Mouse (Mus musculus): Measurements from ENCODE around the gene Atp13a4. TPM values are rescaled to one million over a fixed set of nuclear protein-coding genes. Genes with fewer than 3 reads are reported as not detected.

The Atp13a4 gene
- 0.14 TPM in 1 of 2 replicates, not detected in the other for polyA plus RNA-seq (2016; fragmentation: Nextera tagmentation; extraction: Ambion mirVana)

DNA sequence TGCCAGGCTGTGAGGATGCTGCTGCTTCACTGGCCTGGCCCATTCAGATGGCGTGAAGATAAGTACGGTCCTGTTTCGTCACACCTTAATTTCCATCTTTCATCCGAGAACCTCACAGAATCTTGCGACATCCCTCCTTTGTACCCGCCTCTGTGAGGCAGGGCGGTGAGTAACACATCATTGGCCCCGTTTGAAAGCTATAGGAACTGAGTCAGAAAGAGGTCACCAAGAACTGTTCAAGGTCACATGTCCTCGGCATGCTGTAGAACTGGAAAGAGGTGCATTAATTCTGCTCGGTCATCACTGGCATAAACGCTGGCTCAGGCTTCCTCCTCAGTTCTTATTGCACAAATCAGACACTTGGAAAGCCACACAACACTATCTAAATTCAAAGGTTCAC lies at the start of gene Atp13a4:
Gene Atp13a4 (minus strand): TSS at position 36 of the 400 bp plus-strand sequence.
- Histone ChIP-seq H3K4me2 (replicated peaks) (no peak within 1 kb of the TSS), H3K36me3 (no peaks in the 10 kb centered on the region), H3K4me1 (no peaks in the 10 kb centered on the region), H3K27me3 (no peaks in the 10 kb centered on the region), H3K27ac (no peak within 1 kb of the TSS), H3K4me3 (no peak within 1 kb of the TSS), H3K9me3 (no peaks in the 10 kb centered on the region), H3K9ac (no peak within 1 kb of the TSS)
- ATAC-seq (ENCODE audit: insufficient number of reproducible peaks, insufficient read depth, low FRiP score, low TSS enrichment), result no peak
- 82% methylated on average over 11 of the region's 11 CpGs for WGBS

DNA sequence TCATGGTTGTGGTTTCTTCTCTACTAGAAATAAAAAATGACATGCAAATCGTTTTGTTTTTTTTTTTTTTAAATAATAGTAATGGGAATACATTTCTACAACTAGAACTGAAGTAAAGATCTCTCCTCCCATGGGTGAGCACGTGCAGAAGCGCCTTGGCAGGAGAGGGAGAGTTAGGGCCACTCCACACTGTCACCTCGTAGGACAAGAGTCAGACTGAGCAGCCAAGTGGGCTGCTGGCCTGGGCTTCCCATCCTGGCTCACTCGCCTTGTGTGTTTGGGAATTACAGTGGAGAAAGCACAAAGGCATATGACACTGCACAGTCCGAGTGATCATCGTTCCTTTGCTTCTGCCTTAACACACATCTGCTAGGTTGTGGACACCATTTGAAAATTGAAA lies 47.5 kb upstream of the Atp13a4 start:
- no peaks in the 10 kb centered on the region for H3K4me1 ChIP-seq
- peaks cover 42% of the 10 kb centered on the region for H3K36me3 ChIP-seq
- ATAC-seq (ENCODE audit: insufficient number of reproducible peaks, insufficient read depth, low FRiP score, low TSS enrichment), result no peak
- H3K27me3 ChIP-seq, result no peaks in the 10 kb centered on the region
- no peak overlapping the region for H3K27ac ChIP-seq
- 80% methylated on average over 7 of the region's 7 CpGs for WGBS
- H3K9me3 ChIP-seq, result no peaks in the 10 kb centered on the region
- H3K4me2 ChIP-seq (replicated peaks), result no peak overlapping the region
- H3K4me3 ChIP-seq, result no peak overlapping the region
- H3K9ac ChIP-seq, result no peak overlapping the region

DNA sequence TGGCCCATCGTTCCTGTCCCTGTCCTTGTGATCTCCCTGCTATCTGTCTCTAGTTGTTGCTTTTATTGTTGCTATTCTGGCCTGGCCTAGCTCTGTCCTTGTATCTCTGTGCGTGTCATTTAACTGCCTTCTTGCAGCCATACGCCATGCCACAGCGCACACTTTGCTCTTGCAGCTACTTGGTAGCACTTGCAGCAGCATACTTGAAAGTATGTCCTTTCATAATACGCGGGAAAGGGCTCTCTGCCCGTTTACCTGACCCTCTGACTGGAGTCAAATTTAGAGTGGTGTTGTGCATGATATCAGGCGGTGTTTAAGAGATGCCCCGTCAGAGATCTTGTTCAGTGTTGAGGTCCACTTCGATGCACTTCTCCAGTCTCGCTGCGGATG lies 35.1 kb upstream of the Atp13a4 start:
- H3K9ac ChIP-seq, result peak overlapping the region; percentile 91
- H3K27ac ChIP-seq, result no peak overlapping the region

DNA sequence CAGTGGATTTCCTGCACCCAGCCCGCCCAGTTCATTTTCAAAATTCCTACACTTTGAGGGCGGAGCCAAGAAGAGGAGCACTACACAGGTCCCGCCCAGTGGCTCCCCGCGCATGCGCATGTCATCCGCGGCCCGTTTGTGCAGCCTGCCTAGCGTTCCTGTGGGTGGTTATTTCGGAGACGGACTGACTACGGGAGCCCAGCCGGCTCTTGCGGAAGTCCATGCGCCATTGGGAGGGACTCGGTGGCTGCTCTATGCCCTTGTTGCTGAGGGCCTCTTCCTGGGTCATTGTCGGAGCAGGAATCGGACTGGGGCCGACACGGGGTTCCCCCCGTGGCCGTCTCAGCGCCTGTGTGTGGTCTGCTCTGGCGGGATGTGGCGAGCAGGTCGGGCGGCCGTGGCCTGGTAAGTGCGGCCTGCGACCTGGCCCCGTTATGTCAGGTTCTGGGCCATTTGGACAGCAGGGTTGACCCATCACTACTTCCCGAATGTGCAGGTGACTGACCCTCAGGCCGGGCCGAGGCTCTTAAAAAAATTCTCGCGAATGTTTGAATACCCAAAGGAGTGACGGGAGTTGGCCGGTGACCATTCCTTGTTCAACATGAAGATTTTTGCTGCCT lies 34.6 kb upstream of the Atp13a4 start, which contains the start of gene Opa1:
Gene Opa1 (plus strand): TSS at position 168 of the 620 bp plus-strand sequence.
- H3K9me3 ChIP-seq, result no peaks in the 10 kb centered on the region
- H3K27me3 ChIP-seq, result no peaks in the 10 kb centered on the region
- peaks cover 7% of the 10 kb centered on the region for H3K4me1 ChIP-seq
- no peak within 1 kb of the TSS for H3K27ac ChIP-seq
- ATAC-seq (ENCODE audit: insufficient number of reproducible peaks, insufficient read depth, low FRiP score, low TSS enrichment), result peak; percentile 97
- H3K36me3 ChIP-seq, result no peaks in the 10 kb centered on the region
- H3K9ac ChIP-seq, result peak within 1 kb of the TSS; percentile 91
- H3K4me3 ChIP-seq, result peak within 1 kb of the TSS; percentile 92
- WGBS, result under 1% methylated on average over 39 of the region's 39 CpGs
- H3K4me2 ChIP-seq (replicated peaks), result peak within 1 kb of the TSS; percentile 81

More for the DNA sequence above, 35.1 kb upstream of the Atp13a4 start:
- Histone ChIP-seq H3K27me3 (no peaks in the 10 kb centered on the region), H3K9me3 (no peaks in the 10 kb centered on the region), H3K4me1 (peaks cover 7% of the 10 kb centered on the region), H3K36me3 (no peaks in the 10 kb centered on the region), H3K4me2 (replicated peaks) (peak overlapping the region; percentile 81), H3K4me3 (peak overlapping the region; percentile 92)
- no peak for ATAC-seq (ENCODE audit: insufficient number of reproducible peaks, insufficient read depth, low FRiP score, low TSS enrichment)
- 10% methylated on average over 12 of the region's 12 CpGs for WGBS

DNA sequence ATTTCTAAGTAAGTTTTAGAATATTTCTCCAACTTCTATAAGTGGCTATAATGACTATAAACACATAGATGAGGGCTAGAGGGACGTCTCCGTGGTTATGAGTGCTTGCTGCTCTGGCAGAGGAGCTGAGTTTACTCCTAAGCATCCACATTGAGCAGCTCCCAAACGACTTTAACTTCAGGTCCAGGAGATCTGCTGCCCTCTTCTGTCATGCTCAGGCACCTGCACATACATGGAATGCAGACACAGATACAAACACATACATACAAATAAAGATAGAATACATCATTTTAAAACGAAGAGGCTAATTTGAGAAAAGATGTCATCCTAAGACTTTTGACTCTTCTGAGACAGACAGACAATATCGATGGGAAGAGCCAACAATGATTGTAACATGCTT lies 31.0 kb upstream of the Atp13a4 start:
- Histone ChIP-seq H3K4me3 (no peak overlapping the region), H3K27me3 (no peaks in the 10 kb centered on the region), H3K27ac (no peak overlapping the region), H3K9me3 (no peaks in the 10 kb centered on the region), H3K4me1 (peaks cover 6% of the 10 kb centered on the region), H3K4me2 (replicated peaks) (no peak overlapping the region), H3K9ac (no peak overlapping the region), H3K36me3 (no peaks in the 10 kb centered on the region)
- ATAC-seq (ENCODE audit: insufficient number of reproducible peaks, insufficient read depth, low FRiP score, low TSS enrichment), result no peak
- WGBS, result 12% methylated on average over 5 of the region's 5 CpGs

DNA sequence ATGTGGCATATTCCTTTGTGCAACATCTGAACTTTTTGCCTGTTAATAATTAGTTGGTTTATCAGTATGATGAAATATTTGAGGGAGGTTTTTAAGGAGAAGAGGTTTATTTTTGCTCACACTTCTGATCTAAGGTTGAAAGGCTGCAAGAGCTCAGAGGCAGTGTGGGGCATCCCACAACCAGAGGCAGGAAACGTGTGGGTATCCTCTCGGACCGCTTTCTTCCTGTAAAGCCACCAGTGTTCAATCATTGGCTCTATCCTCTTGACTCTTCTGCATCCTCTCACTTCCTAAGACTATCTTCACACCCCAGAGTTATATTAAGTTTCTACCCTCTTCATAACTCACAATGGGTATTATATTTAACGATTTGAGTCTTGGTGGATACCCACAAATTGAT lies 29.3 kb upstream of the Atp13a4 start:
- no peak overlapping the region for H3K4me2 ChIP-seq (replicated peaks)
- no peaks in the 10 kb centered on the region for H3K27me3 ChIP-seq
- ATAC-seq (ENCODE audit: insufficient number of reproducible peaks, insufficient read depth, low FRiP score, low TSS enrichment), result no peak
- H3K9me3 ChIP-seq, result no peaks in the 10 kb centered on the region
- no peak overlapping the region for H3K27ac ChIP-seq
- no peak overlapping the region for H3K9ac ChIP-seq
- no peaks in the 10 kb centered on the region for H3K4me1 ChIP-seq
- no peak overlapping the region for H3K4me3 ChIP-seq
- WGBS, result 67% methylated on average over 4 of the region's 4 CpGs
- H3K36me3 ChIP-seq, result no peaks in the 10 kb centered on the region

DNA sequence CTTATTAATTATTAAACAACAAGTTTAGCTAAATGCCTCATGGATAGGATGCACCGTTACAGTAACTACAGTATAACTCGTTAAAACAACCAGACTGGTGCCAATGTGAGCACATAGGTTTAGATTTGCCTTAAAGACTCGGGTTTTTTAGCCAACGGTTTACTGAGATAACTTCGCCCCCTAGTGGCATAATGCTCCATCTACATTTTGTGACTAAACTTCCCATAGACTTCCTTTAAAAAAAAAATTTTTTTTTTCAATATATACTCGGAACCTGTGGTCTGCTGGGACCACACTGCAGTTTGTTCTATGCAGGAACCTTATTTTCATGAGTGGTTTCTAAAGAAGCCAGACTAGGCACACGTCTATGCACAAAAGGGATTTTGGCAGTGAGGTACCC lies 16.2 kb upstream of the Atp13a4 start:
- Histone ChIP-seq H3K4me2 (replicated peaks) (peak overlapping the region; percentile 42), H3K36me3 (no peaks in the 10 kb centered on the region), H3K27me3 (peaks cover 7% of the 10 kb centered on the region; the same call in 1 of the 2 replicates), H3K9ac (no peak overlapping the region), H3K27ac (no peak overlapping the region), H3K9me3 (no peaks in the 10 kb centered on the region), H3K4me1 (no peaks in the 10 kb centered on the region), H3K4me3 (no peak overlapping the region)
- WGBS, result 7% methylated on average over 7 of the region's 7 CpGs
- ATAC-seq (ENCODE audit: insufficient number of reproducible peaks, insufficient read depth, low FRiP score, low TSS enrichment), result no peak

DNA sequence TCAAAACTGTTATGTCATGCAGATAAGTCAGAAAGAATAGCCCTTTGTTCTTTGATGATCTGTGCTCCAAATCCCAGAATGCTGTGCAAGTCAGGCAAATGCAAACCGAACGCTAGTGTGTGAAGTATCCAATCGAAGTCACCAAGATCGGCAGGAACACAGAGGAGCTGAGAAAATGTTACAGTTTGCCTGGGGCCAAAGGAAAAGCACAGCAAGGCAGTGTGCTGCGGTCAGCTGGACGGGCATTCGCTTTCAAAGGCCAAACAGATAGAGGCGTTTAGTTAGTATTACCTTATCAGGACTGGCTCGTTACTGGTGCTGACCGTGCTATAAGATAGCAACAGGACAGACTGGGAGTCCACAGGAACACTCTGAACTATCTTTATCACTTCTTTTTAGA lies 15.8 kb upstream of the Atp13a4 start:
- Histone ChIP-seq H3K4me1 (no peaks in the 10 kb centered on the region), H3K27me3 (peaks cover 7% of the 10 kb centered on the region; the same call in 1 of the 2 replicates), H3K4me2 (replicated peaks) (peak overlapping the region; percentile 42), H3K36me3 (no peaks in the 10 kb centered on the region), H3K27ac (no peak overlapping the region), H3K9me3 (no peaks in the 10 kb centered on the region), H3K9ac (peak overlapping the region; percentile 27; the same call in 1 of the 2 replicates), H3K4me3 (0 out of 2 replicates have a peak overlapping the region, but pooled peaks have one; percentile 9)
- no peak for ATAC-seq (ENCODE audit: insufficient number of reproducible peaks, insufficient read depth, low FRiP score, low TSS enrichment)
- WGBS, result 29% methylated on average over 10 of the region's 10 CpGs

DNA sequence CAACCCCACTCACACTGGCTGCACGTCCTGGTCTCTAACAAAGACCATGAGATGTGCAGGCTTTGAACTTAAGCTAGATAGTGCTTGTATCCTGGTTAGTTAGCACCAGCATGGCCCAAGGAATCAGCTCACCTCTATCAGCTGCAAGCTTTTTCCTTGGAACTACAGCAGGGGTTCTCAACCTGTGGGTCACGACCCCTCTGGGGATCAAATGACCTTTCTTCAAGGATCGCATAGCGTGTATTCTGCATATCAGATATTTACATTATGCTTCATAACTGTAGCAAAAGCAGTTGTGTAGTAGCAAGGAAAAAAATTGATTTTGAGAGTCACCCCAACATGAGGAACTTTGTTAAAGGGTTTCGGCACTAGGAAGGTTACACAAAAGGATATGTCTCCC lies 15.0 kb upstream of the Atp13a4 start:
- no peak for ATAC-seq (ENCODE audit: insufficient number of reproducible peaks, insufficient read depth, low FRiP score, low TSS enrichment)
- WGBS, result 79% methylated on average over 5 of the region's 5 CpGs
- H3K9ac ChIP-seq, result no peak overlapping the region

DNA sequence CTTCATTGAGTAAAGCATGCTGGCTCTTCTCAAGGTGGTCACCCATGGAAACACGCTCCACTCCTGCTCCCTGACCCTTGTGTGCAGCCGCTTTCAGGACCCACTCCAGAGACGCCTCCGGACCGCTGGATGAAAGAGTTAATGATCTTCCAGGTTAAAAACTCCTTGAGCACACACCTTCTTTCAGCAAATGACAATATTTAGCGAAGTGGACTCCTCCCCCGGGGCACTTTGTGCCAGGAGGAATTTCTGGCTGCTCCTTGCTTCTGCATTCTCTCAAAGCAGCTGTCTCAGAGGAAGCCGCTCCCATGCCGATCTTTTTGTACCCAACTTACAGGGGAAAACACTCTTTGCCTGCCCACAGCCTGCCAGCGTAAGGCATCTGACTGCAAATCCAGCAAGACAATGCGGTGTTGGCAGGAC lies 3.4 kb downstream of the Atp13a4 start:
- Histone ChIP-seq H3K9ac (no peak overlapping the region), H3K4me2 (replicated peaks) (no peak overlapping the region), H3K27ac (no peak overlapping the region), H3K36me3 (no peaks in the 10 kb centered on the region), H3K4me1 (no peaks in the 10 kb centered on the region), H3K4me3 (no peak overlapping the region), H3K9me3 (no peaks in the 10 kb centered on the region), H3K27me3 (no peaks in the 10 kb centered on the region)
- WGBS, result 73% methylated on average over 11 of the region's 11 CpGs
- ATAC-seq (ENCODE audit: insufficient number of reproducible peaks, insufficient read depth, low FRiP score, low TSS enrichment), result no peak

More for the DNA sequence above, 15.0 kb upstream of the Atp13a4 start:
- no peak overlapping the region for H3K4me2 ChIP-seq (replicated peaks)
- H3K36me3 ChIP-seq, result no peaks in the 10 kb centered on the region
- H3K4me1 ChIP-seq, result no peaks in the 10 kb centered on the region
- H3K4me3 ChIP-seq, result no peak overlapping the region
- H3K9me3 ChIP-seq, result no peaks in the 10 kb centered on the region
- H3K27ac ChIP-seq, result no peak overlapping the region
- peaks cover 7% of the 10 kb centered on the region; the same call in 1 of the 2 replicates for H3K27me3 ChIP-seq

DNA sequence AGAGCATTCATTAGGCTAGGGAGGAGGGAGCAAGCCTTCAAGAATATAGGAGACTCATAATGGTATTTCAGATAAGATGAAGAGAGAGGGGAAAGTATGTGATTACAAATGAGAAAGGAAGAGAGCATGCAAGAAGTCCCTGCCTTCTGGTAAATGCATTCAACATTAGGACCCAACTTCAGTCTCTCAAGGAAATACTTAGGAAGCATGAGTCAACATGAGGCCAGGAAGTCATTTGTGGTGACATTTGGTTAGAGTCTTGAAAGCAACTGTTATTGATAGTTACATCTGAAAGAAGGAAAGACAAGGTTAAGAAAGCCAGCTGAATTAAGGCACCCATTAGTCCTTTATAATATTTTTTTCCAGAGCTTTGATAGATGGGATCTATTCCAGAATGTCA lies 4.8 kb downstream of the Atp13a4 start:
- Histone ChIP-seq H3K4me3 (no peak overlapping the region), H3K27me3 (no peaks in the 10 kb centered on the region), H3K9ac (no peak overlapping the region), H3K9me3 (no peaks in the 10 kb centered on the region), H3K4me2 (replicated peaks) (no peak overlapping the region), H3K27ac (no peak overlapping the region), H3K4me1 (no peaks in the 10 kb centered on the region), H3K36me3 (no peaks in the 10 kb centered on the region)
- no peak for ATAC-seq (ENCODE audit: insufficient number of reproducible peaks, insufficient read depth, low FRiP score, low TSS enrichment)

DNA sequence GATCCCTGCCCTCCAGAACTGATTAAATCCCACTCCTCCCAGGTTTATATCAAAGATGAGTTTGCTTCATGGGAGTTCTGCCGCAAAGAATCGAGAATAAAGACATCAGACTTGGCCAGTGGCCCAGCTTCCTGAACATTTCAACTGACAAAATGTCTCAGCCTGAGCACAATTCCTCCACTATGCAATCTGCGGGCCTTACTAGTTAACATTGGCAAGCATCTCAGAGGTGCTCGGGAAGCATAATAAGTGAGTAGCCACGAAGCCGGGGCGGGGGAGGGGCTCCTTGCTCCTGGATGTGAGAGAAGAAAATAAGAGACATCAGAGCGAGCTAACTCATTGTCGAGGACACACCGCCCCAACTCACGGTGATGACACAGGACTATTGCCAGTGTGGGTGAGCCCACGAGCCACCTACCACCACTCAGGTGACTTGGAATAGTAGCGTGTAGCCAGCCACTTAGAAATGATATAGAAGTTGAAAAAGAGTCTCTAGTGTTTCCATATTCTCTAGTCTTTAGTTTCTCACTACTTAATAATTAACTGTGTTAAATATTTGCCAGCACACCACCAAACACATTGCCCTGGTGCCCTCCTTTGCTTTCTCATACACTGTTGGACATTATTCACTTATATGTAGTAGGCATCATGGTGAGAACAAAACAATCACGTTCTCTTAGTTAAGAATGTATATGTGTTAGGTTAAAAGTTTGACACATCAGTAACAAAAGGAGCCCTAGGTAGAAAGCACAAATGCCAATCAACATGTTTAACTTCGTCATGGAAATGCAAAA lies 8.1 kb downstream of the Atp13a4 start:
- Histone ChIP-seq H3K27ac (no peak overlapping the region), H3K4me2 (replicated peaks) (no peak overlapping the region), H3K4me3 (no peak overlapping the region), H3K9ac (no peak overlapping the region), H3K4me1 (no peaks in the 10 kb centered on the region), H3K36me3 (no peaks in the 10 kb centered on the region), H3K27me3 (no peaks in the 10 kb centered on the region), H3K9me3 (no peaks in the 10 kb centered on the region)
- no peak for ATAC-seq (ENCODE audit: insufficient number of reproducible peaks, insufficient read depth, low FRiP score, low TSS enrichment)
- 79% methylated on average over 15 of the region's 15 CpGs for WGBS
